Mouse (Mus musculus) spleen, adult 2 months (tissue): ENCODE data around the gene Ythdf1.

Source experiments
- CTCF ChIP-seq: fragments of 200-500 bp; IDR thresholded peaks from 2 replicates; pipeline ENCODE4 v1.5.1; 2011; ENCODE audit warnings: mild to moderate bottlenecking, inconsistent platforms; ENCODE audit not compliant: insufficient read depth, insufficient read length, insufficient replicate concordance; ENCODE audit errors: extremely low read depth
- POLR2A ChIP-seq: fragments of 200-500 bp; IDR thresholded peaks from 2 replicates; pipeline ENCODE4 v1.6.1; 2011; ENCODE audit warnings: low read depth, low read length, inconsistent platforms

GRCm38 (mm10) chr2:180905556-180906221, 15.1 kb downstream of the Ythdf1 start:
- no peak for TF ChIP-seq CTCF
- no peak for TF ChIP-seq POLR2A
